Mouse (Mus musculus): ENCODE measurements around the gene 2310022B05Rik. TPM values are rescaled to one million over a fixed set of nuclear protein-coding genes. Genes with fewer than 3 reads are reported as not detected.

2310022B05Rik gene
- polyA plus RNA-seq, 2 experiments, result 50.7 to 89.4 TPM

- Histone ChIP-seq H3K4me2 (replicated peaks; ENCODE audit: low read depth, low read length, severe bottlenecking) (no peak overlapping the region), H3K4me3 (replicated peaks; ENCODE audit: low read length) (no peak overlapping the region), H3K9ac (ENCODE audit: low read depth, low read length, severe bottlenecking) (no peak overlapping the region), H3K9me3 (ENCODE audit: control insufficient read depth, low read length) (no peaks in the 10 kb centered on the region), H3K4me1 (ENCODE audit: control insufficient read depth, insufficient read depth, low read length) (peaks cover 28% of the 10 kb centered on the region), H3K27ac (replicated peaks; ENCODE audit: low read depth, low read length) (peak overlapping the region; percentile 79), H3K36me3 (ENCODE audit: control insufficient read depth, insufficient read depth, low read length) (peaks cover 39% of the 10 kb centered on the region), H3K27me3 (ENCODE audit: control insufficient read depth, insufficient read depth, low read length) (no peaks in the 10 kb centered on the region)
- TF ChIP-seq POLR2A (IDR thresholded peaks at IDR 0.05; ENCODE audit: borderline replicate concordance, extremely low read depth, insufficient read depth, insufficient read length), result no peak
- ATAC-seq (ENCODE audit: low FRiP score, low read depth) (peak; percentile 53), DNase-seq (ENCODE audit: low spot score) (peak; percentile 72)
- 23% methylated on average over 4 of the region's 4 CpGs for WGBS
Measured at GRCm38 (mm10) chr8:124652546-124652945, 10.6 kb downstream of the 2310022B05Rik start.

- no peaks in the 10 kb centered on the region for H3K9me3 ChIP-seq (ENCODE audit: control insufficient read depth, low read length)
- ATAC-seq (ENCODE audit: low FRiP score, low read depth), result no peak
- peaks cover 28% of the 10 kb centered on the region for H3K4me1 ChIP-seq (ENCODE audit: control insufficient read depth, insufficient read depth, low read length)
- no peak overlapping the region for H3K9ac ChIP-seq (ENCODE audit: low read depth, low read length, severe bottlenecking)
- DNase-seq (ENCODE audit: low spot score), result no peak
- no peak overlapping the region for H3K4me2 ChIP-seq (replicated peaks; ENCODE audit: low read depth, low read length, severe bottlenecking)
- H3K27ac ChIP-seq (replicated peaks; ENCODE audit: low read depth, low read length), result no peak overlapping the region
- WGBS, result 92% methylated on average over 20 of the region's 20 CpGs
- no peak overlapping the region for H3K4me3 ChIP-seq (replicated peaks; ENCODE audit: low read length)
- peaks cover 34% of the 10 kb centered on the region for H3K36me3 ChIP-seq (ENCODE audit: control insufficient read depth, insufficient read depth, low read length)
- H3K27me3 ChIP-seq (ENCODE audit: control insufficient read depth, insufficient read depth, low read length), result no peaks in the 10 kb centered on the region
- no peak for TF ChIP-seq POLR2A (IDR thresholded peaks at IDR 0.05; ENCODE audit: borderline replicate concordance, extremely low read depth, insufficient read depth, insufficient read length)
Measured at GRCm38 (mm10) chr8:124651776-124652175, 11.4 kb downstream of the 2310022B05Rik start.

GRCm38 (mm10) chr8:124648311-124648710, 14.9 kb downstream of the 2310022B05Rik start:
- Histone ChIP-seq H3K36me3 (ENCODE audit: control insufficient read depth, insufficient read depth, low read length) (peaks cover 23% of the 10 kb centered on the region), H3K27me3 (ENCODE audit: control insufficient read depth, insufficient read depth, low read length) (no peaks in the 10 kb centered on the region), H3K9ac (ENCODE audit: low read depth, low read length, severe bottlenecking) (no peak overlapping the region), H3K4me3 (replicated peaks; ENCODE audit: low read length) (no peak overlapping the region), H3K4me1 (ENCODE audit: control insufficient read depth, insufficient read depth, low read length) (peaks cover 37% of the 10 kb centered on the region), H3K27ac (replicated peaks; ENCODE audit: low read depth, low read length) (no peak overlapping the region), H3K4me2 (replicated peaks; ENCODE audit: low read depth, low read length, severe bottlenecking) (no peak overlapping the region), H3K9me3 (ENCODE audit: control insufficient read depth, low read length) (no peaks in the 10 kb centered on the region)
- TF ChIP-seq POLR2A (IDR thresholded peaks at IDR 0.05; ENCODE audit: borderline replicate concordance, extremely low read depth, insufficient read depth, insufficient read length), result no peak
- ATAC-seq (ENCODE audit: low FRiP score, low read depth), result no peak
- no peak for DNase-seq (ENCODE audit: low spot score)

- Histone ChIP-seq H3K9me3 (ENCODE audit: control insufficient read depth, low read length) (no peaks in the 10 kb centered on the region), H3K4me1 (ENCODE audit: control insufficient read depth, insufficient read depth, low read length) (peaks cover 29% of the 10 kb centered on the region), H3K36me3 (ENCODE audit: control insufficient read depth, insufficient read depth, low read length) (peaks cover 7% of the 10 kb centered on the region), H3K27ac (replicated peaks; ENCODE audit: low read depth, low read length) (peak overlapping the region; percentile 85), H3K4me2 (replicated peaks; ENCODE audit: low read depth, low read length, severe bottlenecking) (peak overlapping the region; percentile 13), H3K27me3 (ENCODE audit: control insufficient read depth, insufficient read depth, low read length) (no peaks in the 10 kb centered on the region), H3K9ac (ENCODE audit: low read depth, low read length, severe bottlenecking) (peak overlapping the region; percentile 45), H3K4me3 (replicated peaks; ENCODE audit: low read length) (no peak overlapping the region)
- TF ChIP-seq POLR2A (IDR thresholded peaks at IDR 0.05; ENCODE audit: borderline replicate concordance, extremely low read depth, insufficient read depth, insufficient read length), result no peak
- 30% methylated on average over 18 of the region's 18 CpGs for WGBS
- peak; percentile 88 for DNase-seq (ENCODE audit: low spot score)
- peak; percentile 85 for ATAC-seq (ENCODE audit: low FRiP score, low read depth)
Measured at GRCm38 (mm10) chr8:124643540-124644339, 19.4 kb downstream of the 2310022B05Rik start.

- no peak overlapping the region for H3K4me2 ChIP-seq (replicated peaks; ENCODE audit: low read depth, low read length, severe bottlenecking)
- no peak overlapping the region for H3K9ac ChIP-seq (ENCODE audit: low read depth, low read length, severe bottlenecking)
- H3K9me3 ChIP-seq (ENCODE audit: control insufficient read depth, low read length), result no peaks in the 10 kb centered on the region
- H3K4me3 ChIP-seq (replicated peaks; ENCODE audit: low read length), result no peak overlapping the region
- DNase-seq (ENCODE audit: low spot score) (no peak), ATAC-seq (ENCODE audit: low FRiP score, low read depth) (no peak)
- H3K4me1 ChIP-seq (ENCODE audit: control insufficient read depth, insufficient read depth, low read length), result peaks cover 26% of the 10 kb centered on the region
- H3K36me3 ChIP-seq (ENCODE audit: control insufficient read depth, insufficient read depth, low read length), result peaks cover 27% of the 10 kb centered on the region
- no peak overlapping the region for H3K27ac ChIP-seq (replicated peaks; ENCODE audit: low read depth, low read length)
- H3K27me3 ChIP-seq (ENCODE audit: control insufficient read depth, insufficient read depth, low read length), result no peaks in the 10 kb centered on the region
- WGBS, result 97% methylated on average over 8 of the region's 8 CpGs
- TF ChIP-seq POLR2A (IDR thresholded peaks at IDR 0.05; ENCODE audit: borderline replicate concordance, extremely low read depth, insufficient read depth, insufficient read length), result no peak
Measured at GRCm38 (mm10) chr8:124641599-124641998, 21.6 kb downstream of the 2310022B05Rik start.
